Mouse (Mus musculus): ENCODE measurements around the gene Dop1a.

Gene Dop1a

GRCm38 (mm10) chr9:86499083-86499482 is 32.1 kb downstream of the Dop1a start:
- DNase-seq (ENCODE audit: low spot score in 2 of 2), result no peak

- DNase-seq (ENCODE audit: low spot score in 2 of 2), result no peak
Measured at GRCm38 (mm10) chr9:86507437-86507836, 40.5 kb downstream of the Dop1a start.

GRCm38 (mm10) chr9:86513733-86514132 is 46.8 kb downstream of the Dop1a start:
- DNase-seq (ENCODE audit: low spot score in 2 of 2), result no peak

GRCm38 (mm10) chr9:86514390-86514789 is 47.4 kb downstream of the Dop1a start:
- DNase-seq (ENCODE audit: low spot score in 2 of 2), result no peak

GRCm38 (mm10) chr9:86514798-86515197 is 47.8 kb downstream of the Dop1a start:
- no peak for DNase-seq (ENCODE audit: low spot score in 2 of 2)

- no peak for DNase-seq (ENCODE audit: low spot score in 2 of 2)
Measured at GRCm38 (mm10) chr9:86522335-86522734, 55.4 kb downstream of the Dop1a start.

- no peak for DNase-seq (ENCODE audit: low spot score in 2 of 2)
Measured at GRCm38 (mm10) chr9:86525600-86525999, 58.6 kb downstream of the Dop1a start.

GRCm38 (mm10) chr9:86534071-86534470 is 67.1 kb downstream of the Dop1a start:
- DNase-seq (ENCODE audit: low spot score in 2 of 2), result no peak

GRCm38 (mm10) chr9:86543451-86543850 is 76.5 kb downstream of the Dop1a start:
- DNase-seq (ENCODE audit: low spot score in 2 of 2), result no peak

GRCm38 (mm10) chr9:86544559-86544958 is 77.6 kb downstream of the Dop1a start:
- no peak for DNase-seq (ENCODE audit: low spot score in 2 of 2)

GRCm38 (mm10) chr9:86549637-86550162 is 82.7 kb downstream of the Dop1a start:
- no peak for DNase-seq (ENCODE audit: low spot score in 2 of 2)

- no peak for DNase-seq (ENCODE audit: low spot score in 2 of 2)
Measured at GRCm38 (mm10) chr9:86550717-86551116, 83.8 kb downstream of the Dop1a start.

- DNase-seq (ENCODE audit: low spot score in 2 of 2), result no peak
Measured at GRCm38 (mm10) chr9:86553886-86554285, 86.9 kb downstream of the Dop1a start.

- no peak for DNase-seq (ENCODE audit: low spot score in 2 of 2)
Measured at GRCm38 (mm10) chr9:86554641-86555040, 87.7 kb downstream of the Dop1a start.

GRCm38 (mm10) chr9:86560543-86560942 is 93.6 kb downstream of the Dop1a start:
- no peak for DNase-seq (ENCODE audit: low spot score in 2 of 2)

- no peak for DNase-seq (ENCODE audit: low spot score in 2 of 2)
Measured at GRCm38 (mm10) chr9:86569314-86569910, 102.5 kb downstream of the Dop1a start.

GRCm38 (mm10) chr9:86570261-86570890 is 103.4 kb downstream of the Dop1a start:
- DNase-seq (ENCODE audit: low spot score in 2 of 2), result no peak

GRCm38 (mm10) chr9:86570946-86571345 is 104.0 kb downstream of the Dop1a start:
- DNase-seq (ENCODE audit: low spot score in 2 of 2), result no peak

GRCm38 (mm10) chr9:86571540-86572135 is 104.7 kb downstream of the Dop1a start, which contains the start of the genes Pgm3 and Rwdd2a:
Pgm3 (minus strand) TSS chr9:86571842.
Rwdd2a (plus strand) TSS chr9:86571991.
- peak; percentile 94 to 95 for DNase-seq (ENCODE audit: low spot score in 2 of 2)

- no peak for DNase-seq (ENCODE audit: low spot score in 2 of 2)
Measured at GRCm38 (mm10) chr9:86572196-86572595, 105.2 kb downstream of the Dop1a start.

- peak; percentile 74 to 75 for DNase-seq (ENCODE audit: low spot score in 2 of 2)
Measured at GRCm38 (mm10) chr9:86572636-86573291, 105.8 kb downstream of the Dop1a start.

- DNase-seq (ENCODE audit: low spot score in 2 of 2), result no peak
Measured at GRCm38 (mm10) chr9:86573616-86574303, 106.8 kb downstream of the Dop1a start.

Data from right cerebral cortex, postnatal 36 days (tissue).